Mouse (Mus musculus) cerebellum, adult 9-11 months (tissue): ENCODE measurements at regions not wholly inside any gene's neighbourhood (a gene's known extent, or its start where the extent isn't known, plus 50 kb on each side); places are given as distances from the start of the nearest gene placed in this dataset.

Experiments used
- DNase-seq: peaks from one replicate; pipeline ENCODE4 v3.0.0; 2022

- DNase-seq, result no peak
Observed at GRCm38 (mm10) chr4:54460596-54460995, 484.3 kb upstream of the Zfp462 start.

GRCm38 (mm10) chr4:54469176-54469575 is 475.7 kb upstream of the Zfp462 start:
- no peak for DNase-seq

GRCm38 (mm10) chr4:54470022-54471008 is 474.5 kb upstream of the Zfp462 start:
- DNase-seq, result peak; percentile 7

- DNase-seq, result no peak
Observed at GRCm38 (mm10) chr4:54471009-54471408, 473.8 kb upstream of the Zfp462 start.

GRCm38 (mm10) chr4:54481766-54482165 is 463.1 kb upstream of the Zfp462 start:
- no peak for DNase-seq

GRCm38 (mm10) chr4:54493074-54493473 is 451.8 kb upstream of the Zfp462 start:
- DNase-seq, result no peak

GRCm38 (mm10) chr4:54497312-54497994 is 447.4 kb upstream of the Zfp462 start:
- no peak for DNase-seq

GRCm38 (mm10) chr4:54515934-54516333 is 428.9 kb upstream of the Zfp462 start:
- DNase-seq, result no peak

- DNase-seq, result no peak
Observed at GRCm38 (mm10) chr4:54523283-54523682, 421.6 kb upstream of the Zfp462 start.

GRCm38 (mm10) chr4:54526003-54526586 is 418.8 kb upstream of the Zfp462 start:
- no peak for DNase-seq

GRCm38 (mm10) chr4:54527660-54528059 is 417.2 kb upstream of the Zfp462 start:
- no peak for DNase-seq

- no peak for DNase-seq
Observed at GRCm38 (mm10) chr4:54531739-54532138, 413.1 kb upstream of the Zfp462 start.

- DNase-seq, result peak; percentile 3
Observed at GRCm38 (mm10) chr4:54533846-54534245, 411.0 kb upstream of the Zfp462 start.

- no peak for DNase-seq
Observed at GRCm38 (mm10) chr4:54552864-54553618, 391.8 kb upstream of the Zfp462 start.

- no peak for DNase-seq
Observed at GRCm38 (mm10) chr4:54563075-54563474, 381.8 kb upstream of the Zfp462 start.

- DNase-seq, result no peak
Observed at GRCm38 (mm10) chr4:54573185-54573584, 371.7 kb upstream of the Zfp462 start.

- DNase-seq, result peak; percentile 3
Observed at GRCm38 (mm10) chr4:54587197-54587596, 357.7 kb upstream of the Zfp462 start.

- DNase-seq, result no peak
Observed at GRCm38 (mm10) chr4:54588704-54589103, 356.1 kb upstream of the Zfp462 start.

- peak; percentile 8 for DNase-seq
Observed at GRCm38 (mm10) chr4:54601671-54602512, 343.0 kb upstream of the Zfp462 start.

GRCm38 (mm10) chr4:54602513-54603205 is 342.2 kb upstream of the Zfp462 start:
- DNase-seq, result no peak

- no peak for DNase-seq
Observed at GRCm38 (mm10) chr4:54610101-54610500, 334.7 kb upstream of the Zfp462 start.
